In the genomic region with DNA sequence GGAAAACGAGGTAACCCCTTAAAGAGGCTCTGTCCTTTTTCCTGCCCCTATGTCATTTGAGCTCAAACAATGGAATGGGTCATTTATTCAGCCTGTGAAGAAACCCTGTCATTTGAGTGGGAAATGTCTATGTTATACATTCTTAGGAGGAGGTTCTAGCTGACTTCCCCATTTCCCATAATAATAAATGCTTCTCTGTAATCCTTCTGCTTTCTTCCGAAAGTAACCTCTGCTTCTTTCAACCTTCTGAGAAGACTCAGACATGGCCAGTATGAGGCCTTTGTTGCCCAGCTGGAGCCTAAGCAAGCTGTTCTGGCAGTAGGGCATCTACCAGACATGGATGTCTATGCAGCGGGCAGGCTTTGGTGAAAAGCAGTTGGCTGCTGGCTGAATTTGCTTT, we compare ENCODE assay signal across 32 mouse cellular contexts.
DNase-seq lines count a peak whose midpoint lies in the region; ATAC-seq and TF ChIP-seq lines count a peak whose summit lies in the region.
"Had no signal": no experiment of that assay in that cellular context is flagged by ENCODE, and none has a peak within 500 bp of the region (broad histone marks: within the 10 kb centered on the region; RNA-seq: fewer than 3 reads in every experiment).

No protein-coding gene starts in this region.

- DNase-seq in heart, postnatal 25 days (ENCODE audit: low spot score): no peak
- DNase-seq in layer of hippocampus, adult 11-12 months (ENCODE audit: low spot score): no peak
- DNase-seq in left cerebral cortex, adult 18-20 months (ENCODE audit: low spot score in 2 of 2): no peak
- DNase-seq: adrenal gland, postnatal 10 days; adrenal gland, postnatal 36 days; B cell, adult 2 months; cerebellum, adult 11 months; cerebellum, adult 2 months; cerebellum, adult 9-11 months; cerebellum, postnatal 25 days; embryo, embryonic 11 days; gastrocnemius, postnatal 10 days; heart, adult 18-20 months; heart, postnatal 10 days; heart, postnatal 4 days had no signal

- TF ChIP-seq POLR2A in bone marrow macrophage, adult 2 months (IDR thresholded peaks at IDR 0.05; ENCODE audit: borderline replicate concordance, low read depth, low read length): no peak

- H3K36me3 ChIP-seq in heart, embryonic 15.5 days: no peaks in the 10 kb centered on the region
- H3K36me3 ChIP-seq: embryonic facial prominence, embryonic 10.5 days; embryonic facial prominence, embryonic 13.5 days; forebrain, embryonic 12.5 days; forebrain, embryonic 15.5 days; G1E; heart, embryonic 10.5 days; heart, embryonic 13.5 days had no signal

- H3K4me3 ChIP-seq in heart, embryonic 15.5 days: no peak overlapping the region
- H3K4me3 ChIP-seq in bone marrow macrophage, adult 2 months (ENCODE audit: insufficient read depth, low read length): no peak overlapping the region
- H3K4me3 ChIP-seq: embryonic facial prominence, embryonic 10.5 days; embryonic facial prominence, embryonic 13.5 days; erythroblast, embryonic 14.5 days; forebrain, embryonic 12.5 days; forebrain, embryonic 15.5 days; heart, embryonic 10.5 days; heart, embryonic 13.5 days had no signal

- H3K4me1 ChIP-seq in heart, embryonic 15.5 days (replicated peaks): peaks cover 32% of the 10 kb centered on the region
- H3K4me1 ChIP-seq in bone marrow macrophage, adult 2 months (ENCODE audit: control insufficient read depth, insufficient read depth, low read length): peaks cover 25% of the 10 kb centered on the region
- H3K4me1 ChIP-seq: embryonic facial prominence, embryonic 10.5 days had no signal

- intact Hi-C loops in heart, postnatal 25 days (cut with DNase I): loop anchor here (5.0 kb wide), 1 partner anchor 111 kb away; no protein-coding TSS in a partner anchor

- 0 out of 2 replicates have a peak overlapping the region, but pooled peaks have one; percentile 29 for H3K27ac ChIP-seq in heart, embryonic 15.5 days
- H3K27ac ChIP-seq in bone marrow macrophage, adult 2 months (ENCODE audit: insufficient read depth, low read depth, low read length): peak overlapping the region; percentile 69
- H3K27ac ChIP-seq: embryonic facial prominence, embryonic 10.5 days; embryonic facial prominence, embryonic 13.5 days; forebrain, embryonic 12.5 days; forebrain, embryonic 15.5 days; heart, embryonic 10.5 days; hindbrain, embryonic 14.5 days; hindbrain, postnatal 0 days had no signal

- no peak overlapping the region for H3K9ac ChIP-seq in heart, embryonic 15.5 days
- H3K9ac ChIP-seq: embryonic facial prominence, embryonic 13.5 days; forebrain, embryonic 12.5 days; forebrain, embryonic 15.5 days; heart, embryonic 13.5 days; hindbrain, embryonic 14.5 days had no signal

- ATAC-seq in heart, embryonic 15.5 days (replicated peaks; ENCODE audit: insufficient number of reproducible peaks, insufficient read depth, low FRiP score, low read depth): no peak
- peak; percentile 73 for ATAC-seq in granulocyte monocyte progenitor cell, adult 5-6 weeks (replicated peaks; ENCODE audit: poor library complexity, severe bottlenecking)
- ATAC-seq: forebrain, embryonic 15.5 days; hindbrain, postnatal 0 days; inflammation-experienced regulatory T-cells, adult 6 months; intestine, postnatal 0 days; Patski had no signal

- no peaks in the 10 kb centered on the region for H3K9me3 ChIP-seq in heart, embryonic 15.5 days (replicated peaks)
- H3K9me3 ChIP-seq: embryonic facial prominence, embryonic 10.5 days; embryonic facial prominence, embryonic 13.5 days; forebrain, embryonic 12.5 days; forebrain, embryonic 15.5 days; G1E; heart, embryonic 10.5 days; heart, embryonic 13.5 days had no signal

- H3K4me2 ChIP-seq in heart, embryonic 15.5 days: no peak overlapping the region
- H3K4me2 ChIP-seq: embryonic facial prominence, embryonic 13.5 days; forebrain, embryonic 12.5 days; forebrain, embryonic 15.5 days; heart, embryonic 13.5 days; hindbrain, embryonic 14.5 days had no signal

- no peaks in the 10 kb centered on the region for H3K27me3 ChIP-seq in heart, embryonic 15.5 days
- H3K27me3 ChIP-seq: CH12.LX; embryonic facial prominence, embryonic 13.5 days; forebrain, embryonic 12.5 days; forebrain, embryonic 15.5 days; heart, embryonic 13.5 days; Patski had no signal

- TF ChIP-seq CTCF in bone marrow macrophage, adult 2 months (IDR thresholded peaks at IDR 0.05; ENCODE audit: low read depth, low read length): no peak

- WGBS in heart, embryonic 15.5 days: 81% methylated on average over 3 of the region's 3 CpGs
